Mouse (Mus musculus): Measurements from ENCODE around the gene Sgsm3. TPM values are rescaled to one million over a fixed set of nuclear protein-coding genes. Genes with fewer than 3 reads are reported as not detected.

The Sgsm3 gene
- 54.0 and 54.4 TPM in 2 replicates for polyA plus RNA-seq (2012; rRNA removed)

DNA sequence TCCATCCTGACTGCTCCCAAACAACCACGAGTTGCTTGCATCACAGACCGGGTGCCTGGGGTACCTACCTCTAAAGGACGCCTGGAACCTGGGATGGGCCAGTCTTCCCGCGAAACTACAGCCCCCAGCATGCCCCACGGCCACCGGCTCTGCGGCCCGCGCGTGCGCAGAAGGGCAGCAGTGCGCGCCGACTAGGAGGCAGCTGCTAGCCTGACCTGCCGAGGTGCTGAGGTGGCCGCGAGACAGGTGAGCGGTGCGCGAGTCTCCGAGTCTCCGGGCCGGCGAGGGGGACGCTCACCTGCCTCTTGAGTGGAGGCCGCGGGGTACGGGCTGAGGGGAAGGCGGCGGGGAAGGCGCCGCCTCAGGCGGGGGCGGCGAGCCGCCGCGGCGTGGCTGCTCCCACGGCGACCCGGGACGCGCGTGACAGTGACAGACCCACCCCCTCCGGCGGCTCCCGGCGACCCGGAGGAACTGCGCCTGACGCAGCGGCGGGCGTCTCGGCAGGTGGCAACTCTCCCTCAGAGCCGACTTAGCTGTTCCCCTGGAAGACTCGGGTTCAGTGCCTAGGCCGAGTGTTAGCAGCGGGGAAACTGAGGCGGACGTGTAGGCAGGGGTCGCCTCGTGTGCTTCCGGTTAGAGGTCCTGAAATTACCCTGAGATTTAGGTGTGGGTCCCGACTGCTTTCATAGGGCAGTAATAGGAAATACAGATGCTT, at the start of gene Sgsm3:
Gene Sgsm3, plus strand, starts transcription at position 146 of the 715 bp plus-strand sequence.

DNA sequence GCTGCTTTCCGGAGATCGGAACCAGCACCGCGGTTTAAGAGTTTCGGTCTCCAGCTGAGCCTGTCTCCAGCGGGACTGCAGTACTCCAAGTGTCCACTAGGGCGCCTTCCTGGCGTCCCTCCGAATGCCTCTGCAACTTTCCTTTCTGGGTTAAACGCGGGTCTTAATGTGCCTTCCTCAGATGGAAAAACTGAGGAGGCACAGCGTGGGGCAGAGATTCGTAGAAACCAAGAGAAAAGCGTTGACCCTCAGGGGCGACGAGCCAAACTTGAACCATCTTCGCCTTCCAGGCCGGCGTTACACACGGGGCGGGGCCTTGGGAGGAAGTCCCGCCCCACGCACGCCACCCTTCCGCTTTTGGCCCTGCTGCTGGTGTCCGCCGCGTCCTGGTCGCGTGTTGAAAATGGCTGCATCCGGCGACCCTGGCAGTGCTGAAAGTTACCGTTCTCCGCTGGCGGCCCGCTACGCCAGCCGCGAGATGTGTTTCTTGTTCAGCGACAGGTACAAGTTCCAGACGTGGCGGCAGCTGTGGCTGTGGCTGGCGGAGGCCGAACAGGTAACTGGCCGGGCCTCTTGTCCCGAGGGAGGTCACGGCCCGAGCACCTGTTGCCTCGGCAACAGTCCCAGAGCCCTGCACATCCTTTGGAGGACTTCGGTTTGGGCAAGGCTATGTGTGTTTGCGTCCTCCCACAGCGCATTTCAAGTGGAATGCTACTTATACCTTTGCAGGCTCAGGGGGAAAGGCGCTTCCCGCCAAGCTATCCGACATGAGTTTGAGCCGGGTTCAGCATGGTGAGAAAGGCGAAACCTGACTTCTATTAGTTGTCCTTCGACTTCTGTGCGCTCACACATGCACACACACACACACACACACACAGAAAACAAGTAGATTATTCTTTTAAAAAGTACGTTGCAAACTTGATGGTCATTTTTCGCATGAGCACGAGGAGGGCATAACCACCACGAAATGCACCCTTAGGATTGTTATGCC, 29.1 kb upstream of the Sgsm3 start, which contains the start of gene Adsl:
Gene Adsl, plus strand, starts transcription at position 346 of the 991 bp plus-strand sequence.

Other genes with a start within 250 kb of the Sgsm3 start
- 19.7 and 20.1 TPM in 2 replicates for gene Adsl, start 29.3 kb upstream of the Sgsm3 start, polyA plus RNA-seq (2012; rRNA removed)
- 28.5 and 31.4 TPM in 2 replicates for gene Mrtfa, start 213.0 kb downstream of the Sgsm3 start, polyA plus RNA-seq (2012; rRNA removed)

All from stomach, adult 2 months (tissue).